Mouse (Mus musculus) spleen, postnatal 36 days (tissue): ENCODE data around the gene Fbxl21.

Experiments
- DNase-seq, 2 experiments: peaks; one replicate each; pipeline ENCODE4 v3.0.0; 2022; ENCODE audit warnings: low spot score in 2 of 2, mixed read lengths in 1 of 2

Gene Fbxl21

GRCm38 (mm10) chr13:56534931-56535330 lies 12.7 kb downstream of the Fbxl21 start:
- no peak for DNase-seq

- DNase-seq, result no peak
Measured at GRCm38 (mm10) chr13:56535570-56535969, 13.3 kb downstream of the Fbxl21 start.

GRCm38 (mm10) chr13:56537026-56537425 lies 14.8 kb downstream of the Fbxl21 start:
- DNase-seq, result no peak

- DNase-seq, result no peak
Measured at GRCm38 (mm10) chr13:56539846-56540245, 17.6 kb downstream of the Fbxl21 start.

DNA sequence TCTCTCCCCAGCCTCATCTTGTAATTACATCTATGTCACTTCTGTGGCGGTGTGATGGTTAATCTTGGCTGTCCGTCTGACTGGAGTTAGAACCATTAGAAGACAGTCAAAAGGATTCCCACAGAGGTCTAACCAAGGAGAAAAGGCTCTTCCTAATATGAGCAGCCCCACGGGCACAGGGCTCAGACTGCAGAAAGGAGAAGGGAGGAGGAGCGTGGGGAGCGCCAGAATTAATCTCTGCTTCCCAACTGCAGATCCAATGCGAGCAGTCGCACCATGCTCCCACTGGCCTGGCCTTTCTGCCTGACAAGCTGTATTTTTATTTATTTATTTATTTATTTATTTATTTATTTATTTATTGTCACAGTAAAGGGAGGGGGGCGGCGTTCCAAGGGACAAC lies 21.5 kb downstream of the Fbxl21 start:
- no peak for DNase-seq

- DNase-seq, result no peak
Measured at GRCm38 (mm10) chr13:56544956-56545355, 22.7 kb downstream of the Fbxl21 start.

- DNase-seq, result no peak
Measured at GRCm38 (mm10) chr13:56548401-56548800, 26.1 kb downstream of the Fbxl21 start, which contains the start of gene Lect2. Gene Lect2 (minus strand): TSS chr13:56548502.

- no peak for DNase-seq
Measured at GRCm38 (mm10) chr13:56549364-56549763, 27.1 kb downstream of the Fbxl21 start.

GRCm38 (mm10) chr13:56550574-56550973 lies 28.3 kb downstream of the Fbxl21 start:
- no peak for DNase-seq

- DNase-seq, result no peak
Measured at GRCm38 (mm10) chr13:56551661-56552060, 29.4 kb downstream of the Fbxl21 start.

- no peak for DNase-seq
Measured at GRCm38 (mm10) chr13:56553923-56554322, 31.7 kb downstream of the Fbxl21 start.

GRCm38 (mm10) chr13:56554409-56554808 lies 32.1 kb downstream of the Fbxl21 start:
- no peak for DNase-seq

DNA sequence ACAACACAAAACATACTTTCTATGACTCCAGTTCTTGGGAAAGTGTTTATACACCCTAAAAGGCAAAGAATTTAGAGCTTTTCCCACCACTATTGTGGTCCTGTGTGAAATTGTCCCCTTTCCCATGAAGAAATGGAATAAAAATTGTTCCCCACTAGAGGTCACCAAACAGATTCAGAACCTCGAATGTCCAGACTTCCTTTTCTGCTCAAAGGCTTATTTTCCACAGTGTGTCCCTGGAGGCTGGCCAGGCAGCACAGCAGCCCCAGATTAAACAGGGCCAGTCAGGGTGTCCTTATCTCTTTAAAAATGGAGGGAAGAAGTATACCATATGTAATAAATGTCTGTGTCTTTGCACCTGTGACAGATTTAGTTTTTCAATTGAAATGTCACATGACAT lies 33.7 kb downstream of the Fbxl21 start:
- DNase-seq, result no peak

- DNase-seq, result no peak
Measured at GRCm38 (mm10) chr13:56556701-56557100, 34.4 kb downstream of the Fbxl21 start.

DNA sequence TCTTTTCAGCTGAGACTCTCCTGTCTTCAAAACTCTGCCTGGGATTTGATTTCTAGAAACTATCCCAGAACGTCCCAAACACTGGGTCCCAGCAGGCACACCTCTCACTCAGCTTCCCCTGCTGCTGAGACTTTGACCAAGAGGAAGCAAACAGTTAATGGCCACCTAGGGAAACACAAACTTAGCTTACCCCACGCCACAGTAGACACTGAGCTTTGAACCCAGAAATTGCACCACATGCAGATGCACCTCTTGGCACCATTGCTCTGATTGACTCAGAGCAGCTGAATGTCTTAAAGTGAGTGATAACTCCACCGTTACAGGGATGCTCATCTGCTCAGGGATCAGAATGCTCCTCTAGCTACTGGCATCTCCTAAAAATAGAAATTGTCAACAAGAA lies 36.5 kb downstream of the Fbxl21 start:
- DNase-seq, result no peak

DNA sequence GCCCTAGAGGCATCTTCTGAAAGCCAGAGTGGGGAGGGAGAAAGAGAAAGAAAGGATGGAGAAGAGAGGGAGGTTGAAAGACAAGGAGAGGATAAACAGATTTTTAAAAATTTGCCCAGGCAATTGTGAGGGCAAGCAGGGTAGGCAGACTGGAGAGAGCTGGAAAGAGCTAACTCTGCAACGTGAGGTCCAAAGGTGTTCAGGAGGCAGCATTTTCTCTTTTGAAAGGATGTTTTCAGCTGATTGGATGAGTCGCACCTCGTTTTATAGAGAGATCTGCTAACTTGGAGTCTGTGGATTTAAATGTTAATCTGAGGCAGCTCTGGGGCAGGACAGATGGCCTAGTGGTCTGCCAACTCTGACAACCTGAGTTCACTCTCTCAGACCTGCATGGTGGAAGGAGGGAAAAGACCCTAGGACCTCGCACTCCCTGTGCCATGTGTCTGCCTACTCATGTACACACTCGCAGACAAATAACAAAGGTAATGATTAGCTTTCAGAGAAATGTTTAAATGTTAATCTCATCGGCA lies 37.6 kb downstream of the Fbxl21 start:
- no peak for DNase-seq

GRCm38 (mm10) chr13:56561129-56561528 lies 38.9 kb downstream of the Fbxl21 start:
- no peak for DNase-seq

GRCm38 (mm10) chr13:56563075-56563474 lies 40.8 kb downstream of the Fbxl21 start:
- no peak for DNase-seq

GRCm38 (mm10) chr13:56566336-56566735 lies 44.1 kb downstream of the Fbxl21 start:
- no peak for DNase-seq

GRCm38 (mm10) chr13:56571645-56572044 lies 49.4 kb downstream of the Fbxl21 start:
- no peak for DNase-seq

- DNase-seq, result no peak
Measured at GRCm38 (mm10) chr13:56575074-56575473, 52.8 kb downstream of the Fbxl21 start.

- peak; percentile 34 to 49 for DNase-seq
Measured at GRCm38 (mm10) chr13:56575701-56576321, 53.5 kb downstream of the Fbxl21 start.

- DNase-seq, result no peak
Measured at GRCm38 (mm10) chr13:56578097-56578496, 55.8 kb downstream of the Fbxl21 start.

DNA sequence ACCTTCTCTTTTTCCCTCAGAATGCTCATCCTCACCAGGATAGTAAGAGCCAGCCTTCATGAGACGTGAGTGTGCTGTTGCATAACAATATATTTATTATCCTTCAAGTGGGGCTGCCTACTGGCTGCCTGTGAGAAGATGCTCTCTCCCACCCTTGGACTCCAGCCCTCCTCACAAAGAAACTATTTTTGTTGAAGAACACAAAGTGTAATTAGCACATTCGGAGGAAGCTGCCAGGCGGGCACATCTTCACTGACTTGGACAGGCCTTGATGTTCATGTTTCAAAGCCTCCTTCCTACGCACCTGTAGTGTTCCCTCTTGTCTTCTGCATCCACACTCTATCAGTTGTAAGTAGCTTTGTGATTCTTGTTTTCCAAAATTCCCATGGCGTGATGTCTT lies 58.2 kb downstream of the Fbxl21 start:
- DNase-seq, result no peak
